Mouse (Mus musculus): ENCODE results near the gene Ssna1. TPM values are rescaled to one million over a fixed set of nuclear protein-coding genes. Genes with fewer than 3 reads are reported as not detected.

Ssna1 gene
- total and polyA plus RNA-seq, 3 experiments = 51.4 to 80.6 (median 72.9) TPM

DNA sequence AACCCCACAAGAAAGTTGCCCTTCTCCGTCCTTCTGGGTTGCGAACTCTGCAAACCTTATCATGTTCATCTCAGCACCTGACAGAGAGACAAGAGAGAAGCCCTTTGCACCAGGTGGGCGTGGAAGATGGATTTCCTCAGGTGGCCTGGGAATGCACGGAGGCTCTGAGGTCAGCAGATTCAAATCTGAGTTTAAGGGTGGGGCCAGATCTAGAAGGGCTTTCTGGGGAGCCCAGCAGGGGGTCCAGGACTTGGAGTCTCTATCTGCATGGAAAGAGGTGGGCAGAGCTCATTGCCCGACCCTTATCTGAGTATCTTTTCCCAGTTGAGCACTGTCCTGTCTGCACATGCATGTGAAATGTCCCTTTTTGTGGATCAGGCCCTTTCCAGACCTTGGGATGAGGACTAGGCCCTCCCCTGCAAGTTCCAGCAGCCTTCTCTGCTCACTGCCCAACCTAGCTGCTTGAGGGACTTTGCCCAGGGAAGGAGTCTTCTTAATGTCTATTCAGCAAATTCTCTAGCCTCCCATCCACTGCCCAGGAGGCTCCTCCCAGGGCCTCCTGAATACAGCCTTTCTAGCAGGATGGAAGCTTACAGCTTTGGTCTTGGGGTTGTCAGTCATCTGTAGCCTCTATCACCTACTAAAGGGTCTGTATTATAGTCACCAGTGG lies 37.6 kb downstream of the Ssna1 start:
- no peak overlapping the region for H3K27ac ChIP-seq (ENCODE audit: insufficient read depth, low read depth)
- H3K4me3 ChIP-seq (replicated peaks in 1 of 3; ENCODE audit: low read depth in 2 of 3, low read length in 2 of 3, poor library complexity in 1 of 3) = no peak overlapping the region
- H3K9me3 ChIP-seq (replicated peaks; ENCODE audit: low read length) = no peaks in the 10 kb centered on the region
- TF ChIP-seq MEF2A (IDR thresholded peaks at IDR 0.05; ENCODE audit: borderline replicate concordance, low read depth, low read length) (no peak), TCF12 (IDR thresholded peaks at IDR 0.05; ENCODE audit: low read depth, low read length) (no peak), GABPA (IDR thresholded peaks at IDR 0.05; ENCODE audit: insufficient replicate concordance, low read depth, low read length) (no peak), ZC3H11A (IDR thresholded peaks at IDR 0.05; ENCODE audit: low read depth, low read length) (no peak), CHD1 (IDR thresholded peaks at IDR 0.05; ENCODE audit: low read depth, low read length) (no peak), ZMIZ1 (IDR thresholded peaks at IDR 0.05; ENCODE audit: low read depth, low read length) (no peak), USF2 (conservative IDR thresholded peaks at IDR 0.05; ENCODE audit: low read depth, low read length) (no peak), MAFK (IDR thresholded peaks at IDR 0.05; ENCODE audit: insufficient replicate concordance, low read length) (no peak), E2F4 (IDR thresholded peaks at IDR 0.05; ENCODE audit: insufficient replicate concordance, low read depth, low read length) (no peak), ZNF384 (IDR thresholded peaks at IDR 0.05; ENCODE audit: low read depth, low read length) (no peak), ELF1 (IDR thresholded peaks at IDR 0.05; ENCODE audit: low read depth, low read length) (no peak), MAZ (IDR thresholded peaks at IDR 0.05; ENCODE audit: low read depth, low read length) (no peak), EP300 (IDR thresholded peaks at IDR 0.05; ENCODE audit: low read length) (no peak), IRF4 (IDR thresholded peaks at IDR 0.05; ENCODE audit: low read depth, low read length) (no peak), NRF1 (IDR thresholded peaks at IDR 0.05; ENCODE audit: low read depth, low read length) (no peak)
- peaks cover 4 to 5% of the 10 kb centered on the region in 2 experiments; a peak in 3 of 4 replicates for H3K4me1 ChIP-seq (ENCODE audit: control insufficient read depth in 1 of 2, insufficient read depth in 2 of 2)
- DNase-seq (ENCODE audit: extremely low read depth) = no peak
- H3K27me3 ChIP-seq (replicated peaks) = peaks cover 96% of the 10 kb centered on the region
- H3K4me2 ChIP-seq (ENCODE audit: insufficient read depth, low read depth, poor library complexity, severe bottlenecking) = no peak overlapping the region
- no peaks in the 10 kb centered on the region for H3K79me2 ChIP-seq (replicated peaks; ENCODE audit: control insufficient read depth, extremely low read depth, insufficient read depth, poor library complexity, severe bottlenecking)
- no peaks in the 10 kb centered on the region for H3K36me3 ChIP-seq (replicated peaks in 1 of 2; ENCODE audit: control insufficient read depth in 1 of 2, insufficient read depth in 1 of 2, low read length in 1 of 2)
- dilution Hi-C loops (cut with MboI; ENCODE audit: extremely low pct_ligation_motif_present, extremely low pct_unique_long_range_greater_than_20kb, low sequenced_read_pairs) (no loop called here), in situ Hi-C loops (cut with MboI; ENCODE audit: low pct_ligation_motif_present, low pct_unique_long_range_greater_than_20kb, low sequenced_read_pairs) (no loop called here)
- no peak overlapping the region for H3K9ac ChIP-seq (ENCODE audit: insufficient read depth, low read depth)

DNA sequence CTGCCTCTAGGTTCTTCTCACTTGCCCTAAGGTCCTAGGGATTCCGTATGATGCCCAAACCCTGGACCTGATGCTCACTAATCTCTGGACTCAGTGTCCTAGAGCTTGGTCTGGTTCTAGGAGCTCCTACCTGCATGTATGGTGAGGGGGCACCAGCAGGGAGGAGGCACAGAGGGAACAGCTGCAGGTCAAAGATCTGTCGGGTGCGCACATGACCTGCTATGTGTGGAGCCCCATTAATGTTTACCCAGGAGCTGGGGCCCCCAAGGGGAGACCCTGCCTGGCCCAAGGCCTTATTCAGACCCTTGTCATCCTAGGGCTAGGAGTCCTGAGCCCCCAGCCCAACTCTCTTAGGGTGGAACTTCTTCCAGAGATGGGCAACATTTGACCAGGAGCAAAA lies 38.2 kb downstream of the Ssna1 start, which contains the start of gene Slc34a3:
Slc34a3 (minus strand) TSS at position 315 of the 400 bp plus-strand sequence.
- H3K4me3 ChIP-seq (replicated peaks in 1 of 3; ENCODE audit: low read depth in 2 of 3, low read length in 2 of 3, poor library complexity in 1 of 3) = no peak within 1 kb of the TSS
- no peak within 1 kb of the TSS for H3K27ac ChIP-seq (ENCODE audit: insufficient read depth, low read depth)
- dilution Hi-C loops (cut with MboI; ENCODE audit: extremely low pct_ligation_motif_present, extremely low pct_unique_long_range_greater_than_20kb, low sequenced_read_pairs) = no loop called here
- no peaks in the 10 kb centered on the region for H3K36me3 ChIP-seq (replicated peaks in 1 of 2; ENCODE audit: control insufficient read depth in 1 of 2, insufficient read depth in 1 of 2, low read length in 1 of 2)
- no peak within 1 kb of the TSS for H3K9ac ChIP-seq (ENCODE audit: insufficient read depth, low read depth)
- no peaks in the 10 kb centered on the region for H3K79me2 ChIP-seq (replicated peaks; ENCODE audit: control insufficient read depth, extremely low read depth, insufficient read depth, poor library complexity, severe bottlenecking)
- H3K27me3 ChIP-seq (replicated peaks) = peaks cover 96% of the 10 kb centered on the region
- DNase-seq (ENCODE audit: extremely low read depth) = no peak
- H3K4me1 ChIP-seq (ENCODE audit: control insufficient read depth in 1 of 2, insufficient read depth in 2 of 2) = peaks cover 4 to 6% of the 10 kb centered on the region in 2 experiments
- no peak for TF ChIP-seq MAX (IDR thresholded peaks at IDR 0.05; ENCODE audit: low read length)
- TF ChIP-seq EP300 (IDR thresholded peaks at IDR 0.05; ENCODE audit: low read length) = no peak
- no peak for TF ChIP-seq CTCF (conservative IDR thresholded peaks at IDR 0.05 in 1 of 2, IDR thresholded peaks at IDR 0.05 in 1 of 2; ENCODE audit: low read depth in 2 of 2, low read length in 2 of 2)
- no peak for TF ChIP-seq CHD1 (IDR thresholded peaks at IDR 0.05; ENCODE audit: low read depth, low read length)
- TF ChIP-seq ELF1 (IDR thresholded peaks at IDR 0.05; ENCODE audit: low read depth, low read length) = no peak
- no peak for TF ChIP-seq MXI1 (IDR thresholded peaks at IDR 0.05; ENCODE audit: low read depth, low read length)
- TF ChIP-seq MYC (IDR thresholded peaks at IDR 0.05; ENCODE audit: low read depth, low read length) = no peak
- H3K9me3 ChIP-seq (replicated peaks; ENCODE audit: low read length) = no peaks in the 10 kb centered on the region
- in situ Hi-C loops (cut with MboI; ENCODE audit: low pct_ligation_motif_present, low pct_unique_long_range_greater_than_20kb, low sequenced_read_pairs) = no loop called here
- no peak within 1 kb of the TSS for H3K4me2 ChIP-seq (ENCODE audit: insufficient read depth, low read depth, poor library complexity, severe bottlenecking)

All from CH12.LX (cell line).